In the genomic region with DNA sequence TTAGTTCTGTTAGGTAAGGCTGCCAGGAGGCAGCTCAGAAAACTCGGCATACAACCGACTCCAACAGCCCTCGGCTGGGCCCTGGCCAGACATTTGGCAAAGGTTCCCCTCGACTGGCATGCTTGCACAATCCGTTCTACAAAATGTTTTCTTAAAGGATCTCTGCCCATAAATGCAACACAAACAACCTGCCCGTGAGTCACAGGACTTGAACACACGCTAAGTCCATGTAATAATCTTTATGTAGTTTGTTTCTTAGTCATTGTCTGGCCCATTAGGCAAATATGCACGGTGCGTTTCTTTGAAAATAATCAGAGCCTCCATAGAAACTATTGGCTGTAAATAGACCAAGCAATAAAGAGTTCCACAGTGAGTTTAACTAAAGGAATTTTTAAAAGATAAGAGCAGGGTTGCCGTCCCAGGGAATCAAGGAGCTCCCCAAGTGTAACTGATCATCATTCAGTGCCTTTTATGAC, we compare ENCODE assay signal across 10 mouse cellular contexts. TPM values are rescaled to one million over a fixed set of nuclear protein-coding genes. Genes with fewer than 3 reads are reported as not detected.
DNase-seq lines count a peak whose midpoint lies in the region; ATAC-seq lines count a peak whose summit lies in the region.
"Had no signal": no experiment of that assay in that cellular context is flagged by ENCODE, and none has a peak within 500 bp of the region (broad histone marks: within the 10 kb centered on the region; RNA-seq: fewer than 3 reads in every experiment).

No protein-coding gene starts in this region.

- no peak overlapping the region for H3K27ac ChIP-seq in midbrain, embryonic 14.5 days (replicated peaks; ENCODE audit: low read depth, low read length)
- no peak overlapping the region for H3K27ac ChIP-seq in midbrain, embryonic 15.5 days
- H3K27ac ChIP-seq: kidney, postnatal 0 days; neural tube, embryonic 13.5 days had no signal

- peak; percentile 8 for DNase-seq in cerebellum, adult 11-12 months
- peak; percentile 7 for DNase-seq in midbrain, embryonic 14.5 days
- peak; percentile 16 for DNase-seq in heart, postnatal 25 days (ENCODE audit: low spot score)
- DNase-seq in lung, postnatal 25 days (ENCODE audit: low spot score), result peak; percentile 77
- DNase-seq in T-cell, adult 2 months (ENCODE audit: low spot score), result no peak

- no peak overlapping the region for H3K9ac ChIP-seq in midbrain, embryonic 14.5 days (replicated peaks; ENCODE audit: low read length)
- H3K9ac ChIP-seq in midbrain, embryonic 15.5 days, result no peak overlapping the region
- H3K9ac ChIP-seq: neural tube, embryonic 13.5 days had no signal

- no peak overlapping the region for H3K4me3 ChIP-seq in midbrain, embryonic 14.5 days (replicated peaks; ENCODE audit: low read depth, low read length)
- no peak overlapping the region for H3K4me3 ChIP-seq in midbrain, embryonic 15.5 days
- H3K4me3 ChIP-seq: neural tube, embryonic 13.5 days had no signal

- no peak for ATAC-seq in cerebellum, adult (ENCODE audit: insufficient number of reproducible peaks, low FRiP score, low TSS enrichment)
- ATAC-seq in midbrain, embryonic 14.5 days (ENCODE audit: low FRiP score, low TSS enrichment), result no peak
- ATAC-seq in midbrain, embryonic 15.5 days (replicated peaks), result no peak
- ATAC-seq in frontal cortex, adult (ENCODE audit: low TSS enrichment), result no peak

- H3K36me3 ChIP-seq in midbrain, embryonic 14.5 days (ENCODE audit: control insufficient read depth, insufficient read depth, low read length), result no peaks in the 10 kb centered on the region
- no peaks in the 10 kb centered on the region for H3K36me3 ChIP-seq in midbrain, embryonic 15.5 days (replicated peaks)
- H3K36me3 ChIP-seq: neural tube, embryonic 13.5 days had no signal

- no peaks in the 10 kb centered on the region for H3K27me3 ChIP-seq in midbrain, embryonic 14.5 days (ENCODE audit: control insufficient read depth, insufficient read depth, low read length)
- no peaks in the 10 kb centered on the region for H3K27me3 ChIP-seq in midbrain, embryonic 15.5 days (replicated peaks)
- H3K27me3 ChIP-seq: neural tube, embryonic 13.5 days had no signal

- intact Hi-C loops in heart, postnatal 25 days (cut with DNase I), result no loop called here

- H3K4me2 ChIP-seq in midbrain, embryonic 14.5 days (ENCODE audit: low read length), result no peak overlapping the region
- no peak overlapping the region for H3K4me2 ChIP-seq in midbrain, embryonic 15.5 days
- H3K4me2 ChIP-seq: neural tube, embryonic 13.5 days had no signal

- no peaks in the 10 kb centered on the region for H3K9me3 ChIP-seq in midbrain, embryonic 14.5 days (ENCODE audit: control insufficient read depth, low read length)
- H3K9me3 ChIP-seq in midbrain, embryonic 15.5 days, result no peaks in the 10 kb centered on the region
- H3K9me3 ChIP-seq: neural tube, embryonic 13.5 days had no signal

- H3K4me1 ChIP-seq in midbrain, embryonic 14.5 days (ENCODE audit: control insufficient read depth, insufficient read depth, low read length), result no peaks in the 10 kb centered on the region
- H3K4me1 ChIP-seq in midbrain, embryonic 15.5 days, result no peaks in the 10 kb centered on the region
- H3K4me1 ChIP-seq: neural tube, embryonic 13.5 days had no signal

- WGBS in midbrain, embryonic 14.5 days, result 82% methylated on average over 10 of the region's 10 CpGs
- WGBS in midbrain, embryonic 15.5 days, result 70% methylated on average over 10 of the region's 10 CpGs

RNA-seq across cellular contexts. Expression of a gene that starts 37.5 kb away (rescaled TPM):
- 2.0 and 2.2 TPM in 2 replicates for polyA plus RNA-seq in midbrain, embryonic 14.5 days (2014; fragmentation: Nextera tagmentation; extraction: Ambion mirVana)
- polyA plus RNA-seq in midbrain, embryonic 15.5 days (2015; fragmentation: Nextera tagmentation; extraction: Ambion mirVana), result 2.2 and 2.4 TPM in 2 replicates
- under 1 TPM; 0.10 to 0.14 TPM for total RNA-seq in heart, postnatal 25 days (2021)

RNA-seq across cellular contexts. Expression of a gene that starts 40.7 kb away (rescaled TPM):
- polyA plus RNA-seq in midbrain, embryonic 14.5 days (2014; fragmentation: Nextera tagmentation; extraction: Ambion mirVana), result not detected in 2 replicates
- not detected in 2 replicates for polyA plus RNA-seq in midbrain, embryonic 15.5 days (2015; fragmentation: Nextera tagmentation; extraction: Ambion mirVana)
- total RNA-seq in heart, postnatal 25 days (2021), result under 1 TPM in 1 of 2 experiments, not detected in 1; 0.08 TPM
- polyA plus RNA-seq: kidney, postnatal 0 days; neural tube, embryonic 13.5 days had no signal
